Mouse (Mus musculus) duodenum, adult 2 months (tissue): ENCODE measurements around the gene Olfr10. TPM values are rescaled to one million over a fixed set of nuclear protein-coding genes. Genes with fewer than 3 reads are reported as not detected.

Source experiments
- polyA plus RNA-seq: library from polyadenylated mRNA; depleted of rRNA; stranded (reverse); fragments of >200 nt; gene quantifications from 2 replicates; pipeline ENCODE4 v1.2.3, GENCODE M21; 2012; ENCODE audit warnings: low replicate concordance; rRNA removed

The Olfr10 gene
- not detected in 2 replicates for polyA plus RNA-seq

DNA sequence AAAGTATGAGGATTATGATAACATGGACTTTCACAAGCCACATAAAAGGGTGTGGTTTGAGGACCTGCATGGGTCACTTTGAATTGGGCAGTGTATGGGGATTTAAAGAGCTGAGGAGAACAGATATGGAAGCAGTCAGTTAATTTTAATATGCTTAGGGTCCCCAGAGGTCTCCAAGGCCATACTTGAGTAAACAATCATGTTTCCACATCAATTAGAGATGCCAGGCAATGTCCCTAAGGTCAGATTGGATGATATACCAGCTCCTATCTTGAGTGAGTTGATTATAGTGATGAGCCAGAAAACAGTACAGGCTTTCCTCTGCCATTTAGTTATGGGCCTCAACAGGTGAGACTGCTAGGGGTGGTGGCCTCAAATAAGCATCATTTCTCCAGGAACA lies at the start of gene Olfr10:
Gene Olfr10, plus strand, starts transcription at position 301 of the 400 bp plus-strand sequence.

DNA sequence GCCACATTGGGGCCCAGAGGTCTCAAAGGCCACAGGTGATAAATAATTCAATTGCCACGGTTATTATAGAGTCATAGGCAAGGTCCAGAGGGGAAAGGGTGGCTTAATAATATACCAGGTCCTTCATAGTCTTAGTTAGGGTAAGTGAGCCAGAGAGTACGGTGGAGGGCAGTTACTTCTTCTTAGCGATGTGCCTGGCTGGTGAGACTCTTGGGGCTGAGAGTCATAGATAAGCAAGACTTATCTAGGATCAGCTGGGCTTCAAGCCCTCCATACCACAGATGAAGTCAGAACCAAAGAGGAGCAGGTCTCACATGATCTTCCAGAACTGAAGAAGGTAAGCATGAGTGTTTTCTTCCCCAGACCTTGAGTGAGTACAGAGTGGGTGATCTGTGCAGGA lies 26.3 kb upstream of the Olfr10 start, which contains the start of gene Olfr1393:
Gene Olfr1393, plus strand, starts transcription at position 83 of the 400 bp plus-strand sequence.

DNA sequence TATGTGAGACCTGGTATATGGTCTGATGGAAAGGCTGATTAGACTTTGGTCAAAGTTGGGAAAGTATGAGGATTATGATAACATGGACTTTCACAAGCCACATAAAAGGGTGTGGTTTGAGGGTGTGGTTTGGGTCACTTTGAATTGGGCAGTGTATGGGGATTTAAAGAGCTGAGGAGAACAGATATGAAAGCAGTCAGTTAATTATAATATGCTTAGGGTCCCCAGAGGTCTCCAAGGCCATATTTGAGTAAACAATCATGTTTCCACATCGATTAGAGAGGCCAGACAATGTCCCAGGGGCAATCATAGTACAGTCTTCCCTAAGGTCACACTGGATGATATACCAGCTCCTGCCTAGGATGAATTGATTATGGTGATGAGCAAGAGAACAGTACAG lies 19.6 kb upstream of the Olfr10 start, which contains the start of gene Olfr1392:
Gene Olfr1392, plus strand, starts transcription at position 301 of the 400 bp plus-strand sequence.

DNA sequence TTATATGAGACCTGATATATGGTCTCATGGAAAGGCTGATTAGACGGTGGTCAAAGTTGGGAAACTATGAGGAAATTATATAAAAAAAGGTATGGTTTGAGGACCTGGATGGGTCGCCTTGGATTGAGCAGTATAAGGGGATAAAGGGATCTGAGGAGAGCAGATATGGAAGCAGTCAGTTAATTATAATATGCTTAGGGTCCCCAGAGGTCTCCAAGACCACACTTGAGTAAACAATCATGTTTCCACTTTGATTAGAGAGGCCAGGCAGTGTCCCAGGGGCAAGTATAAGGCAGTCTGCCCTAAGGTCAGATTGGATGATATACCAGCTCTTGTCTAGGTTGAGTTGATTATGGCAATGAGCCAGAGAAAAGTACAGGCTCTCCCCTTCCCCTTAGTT lies 17.9 kb downstream of the Olfr10 start, which contains the start of gene Olfr1391:
Gene Olfr1391, plus strand, starts transcription at position 301 of the 400 bp plus-strand sequence.

DNA sequence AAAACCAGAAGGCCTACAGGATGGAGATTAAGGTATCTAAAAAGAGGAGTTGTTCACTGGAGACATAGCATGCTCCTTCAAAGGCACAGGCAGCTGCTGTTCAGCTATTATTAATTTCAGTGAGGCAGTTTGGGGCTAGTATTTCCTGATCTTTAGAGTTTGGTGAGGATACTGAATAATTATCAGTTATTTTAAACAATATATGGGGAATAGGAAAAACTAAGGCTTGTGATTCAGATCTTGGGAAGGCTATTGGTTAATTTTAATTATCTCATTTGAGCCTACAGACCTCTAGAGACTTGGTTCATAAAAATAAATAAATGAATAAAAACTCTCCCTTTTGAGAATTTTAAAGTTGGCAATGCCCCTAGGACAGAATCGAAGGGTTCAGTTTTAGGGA lies 30.3 kb downstream of the Olfr10 start, which contains the start of gene Olfr1390:
Gene Olfr1390, plus strand, starts transcription at position 301 of the 400 bp plus-strand sequence.

Other genes with a start within 250 kb of the Olfr10 start
- gene Tgtp2, start 240.5 kb upstream of the Olfr10 start, polyA plus RNA-seq = 0.18 and 0.72 TPM in 2 replicates
- gene Ifi47, start 228.2 kb upstream of the Olfr10 start, polyA plus RNA-seq = 2.2 and 5.1 TPM in 2 replicates
- not detected in 2 replicates for gene Olfr1396, start 189.9 kb upstream of the Olfr10 start, polyA plus RNA-seq
- not detected in 2 replicates for gene Olfr1395, start 162.5 kb upstream of the Olfr10 start, polyA plus RNA-seq
- not detected in 2 replicates for gene Olfr1394, start 150.4 kb upstream of the Olfr10 start, polyA plus RNA-seq
- gene Btnl9, start 117.6 kb upstream of the Olfr10 start, polyA plus RNA-seq = 1.8 and 1.9 TPM in 2 replicates
- gene Zfp62, start 101.4 kb upstream of the Olfr10 start, polyA plus RNA-seq = 0.33 and 0.69 TPM in 2 replicates
- 123 and 188 TPM in 2 replicates for gene Mgat1, start 60.5 kb upstream of the Olfr10 start, polyA plus RNA-seq
- 0.27 TPM in 1 of 2 replicates, not detected in the other for gene Olfr1393, start 26.4 kb upstream of the Olfr10 start, polyA plus RNA-seq
- gene Olfr1392, start 19.5 kb upstream of the Olfr10 start, polyA plus RNA-seq = 0.05 TPM in 1 of 2 replicates, not detected in the other
- not detected in 2 replicates for gene Olfr1391, start 18.0 kb downstream of the Olfr10 start, polyA plus RNA-seq
- not detected in 2 replicates for gene Olfr1390, start 30.4 kb downstream of the Olfr10 start, polyA plus RNA-seq
- not detected in 2 replicates for gene Olfr1389, start 118.3 kb downstream of the Olfr10 start, polyA plus RNA-seq
- gene Olfr1388, start 131.9 kb downstream of the Olfr10 start, polyA plus RNA-seq = not detected in 2 replicates
- not detected in 2 replicates for gene Olfr1387, start 150.6 kb downstream of the Olfr10 start, polyA plus RNA-seq
- gene Olfr1386, start 160.3 kb downstream of the Olfr10 start, polyA plus RNA-seq = not detected in 2 replicates
- not detected in 2 replicates for gene Olfr1385, start 184.3 kb downstream of the Olfr10 start, polyA plus RNA-seq
- gene Olfr1384, start 202.0 kb downstream of the Olfr10 start, polyA plus RNA-seq = not detected in 2 replicates
- gene Olfr1383, start 214.9 kb downstream of the Olfr10 start, polyA plus RNA-seq = not detected in 2 replicates
- gene Olfr1382, start 223.5 kb downstream of the Olfr10 start, polyA plus RNA-seq = not detected in 2 replicates
- not detected in 2 replicates for gene Olfr1381, start 238.7 kb downstream of the Olfr10 start, polyA plus RNA-seq